Mouse (Mus musculus) small intestine, adult 2 months (tissue): ENCODE measurements around the gene Hist1h2bj.

Source experiments
- CTCF ChIP-seq: fragments of 200-500 bp; IDR thresholded peaks from 2 replicates; pipeline ENCODE4 v1.5.1; 2012; ENCODE audit warnings: low read depth, mild to moderate bottlenecking, control low read depth, inconsistent platforms, low read length, moderate library complexity, mixed read lengths; ENCODE audit not compliant: insufficient replicate concordance, insufficient read length; ENCODE audit errors: extremely low read depth
- POLR2A ChIP-seq: fragments of 200-500 bp; IDR thresholded peaks from 2 replicates; pipeline ENCODE4 v1.6.1; 2012; ENCODE audit warnings: low read depth, mild to moderate bottlenecking, control low read depth, inconsistent platforms, low read length, moderate library complexity

- TF ChIP-seq CTCF (no peak), POLR2A (no peak)
Measured at GRCm38 (mm10) chr13:22006334-22007120, 36.5 kb upstream of the Hist1h2bj start.
